20 mouse cellular contexts compared by ENCODE assay signal in the genomic region with DNA sequence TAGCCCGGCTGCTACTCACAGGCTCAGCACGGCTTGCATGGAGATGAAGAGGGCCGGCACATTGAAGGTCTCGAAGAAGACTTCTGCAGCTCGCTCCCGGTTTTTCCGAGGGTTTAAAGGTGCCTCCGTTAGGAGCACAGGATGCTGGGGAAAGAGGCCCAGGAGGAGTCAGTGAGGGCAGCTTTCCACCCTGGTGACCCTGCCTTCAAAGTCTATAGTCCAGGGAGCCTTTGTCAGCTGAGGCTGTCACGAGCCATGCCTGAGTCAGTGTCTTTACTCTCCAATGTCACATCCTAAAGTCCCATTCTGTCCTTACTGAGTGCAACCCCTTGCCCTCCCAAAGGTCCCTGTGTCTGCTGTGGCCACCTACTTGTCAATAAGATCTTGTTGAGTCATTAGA. TPM values are rescaled to one million over a fixed set of nuclear protein-coding genes. Genes with fewer than 3 reads are reported as not detected.
DNase-seq lines count a peak whose midpoint lies in the region; ATAC-seq and TF ChIP-seq lines count a peak whose summit lies in the region.
"Had no signal": no experiment of that assay in that cellular context is flagged by ENCODE, and none has a peak within 500 bp of the region (broad histone marks: within the 10 kb centered on the region; RNA-seq: fewer than 3 reads in every experiment).

No protein-coding gene starts in this region.

- H3K27me3 ChIP-seq in intestine, postnatal 0 days (replicated peaks; ENCODE audit: control insufficient read depth, insufficient read depth, low read length), result no peaks in the 10 kb centered on the region
- no peaks in the 10 kb centered on the region for H3K27me3 ChIP-seq in intestine, embryonic 16.5 days (replicated peaks; ENCODE audit: control insufficient read depth, insufficient read depth, low read length)
- H3K27me3 ChIP-seq in liver, postnatal 0 days (ENCODE audit: insufficient read depth, low read length), result no peaks in the 10 kb centered on the region
- H3K27me3 ChIP-seq in liver, embryonic 11.5 days (replicated peaks; ENCODE audit: control insufficient read depth, insufficient read depth, low read length), result no peaks in the 10 kb centered on the region
- H3K27me3 ChIP-seq: forebrain, embryonic 13.5 days; heart, embryonic 12.5 days had no signal

- H3K4me2 ChIP-seq in intestine, postnatal 0 days (replicated peaks; ENCODE audit: low read depth), result no peak overlapping the region
- no peak overlapping the region for H3K4me2 ChIP-seq in intestine, embryonic 16.5 days (ENCODE audit: low read depth, low read length)
- H3K4me2 ChIP-seq in liver, postnatal 0 days (ENCODE audit: low read depth, low read length), result no peak overlapping the region
- H3K4me2 ChIP-seq in liver, embryonic 11.5 days, result no peak overlapping the region
- H3K4me2 ChIP-seq: forebrain, embryonic 13.5 days; heart, embryonic 12.5 days had no signal

- no peak overlapping the region for H3K27ac ChIP-seq in intestine, postnatal 0 days (ENCODE audit: low read depth, low read length)
- H3K27ac ChIP-seq in intestine, embryonic 16.5 days (ENCODE audit: low read length), result no peak overlapping the region
- no peak overlapping the region for H3K27ac ChIP-seq in liver, postnatal 0 days (ENCODE audit: low read depth)
- H3K27ac ChIP-seq in liver, embryonic 11.5 days (ENCODE audit: low read depth, low read length), result no peak overlapping the region
- H3K27ac ChIP-seq: embryonic facial prominence, embryonic 10.5 days; forebrain, embryonic 13.5 days; hindbrain, embryonic 10.5 days had no signal

- DNase-seq in liver, postnatal 0 days, result no peak
- no peak for DNase-seq in liver, embryonic 11.5 days (ENCODE audit: low spot score)
- DNase-seq in kidney, postnatal 36 days, result peak; percentile 64 to 66
- DNase-seq in left cerebral cortex, adult 8-10 months (ENCODE audit: low spot score in 2 of 2), result no peak
- DNase-seq in thymus, postnatal 10 days (ENCODE audit: low spot score in 2 of 2), result no peak
- DNase-seq: adrenal gland, adult 8-10 months; adrenal gland, postnatal 36 days; B cell, adult 2 months; cerebellum, adult 2 months; cerebellum, postnatal 10 days; forebrain, postnatal 0 days; gastrocnemius, postnatal 25 days had no signal

- H3K9me3 ChIP-seq in intestine, postnatal 0 days (ENCODE audit: control insufficient read depth), result no peaks in the 10 kb centered on the region
- no peaks in the 10 kb centered on the region for H3K9me3 ChIP-seq in intestine, embryonic 16.5 days (ENCODE audit: control insufficient read depth, low read length)
- no peaks in the 10 kb centered on the region for H3K9me3 ChIP-seq in liver, postnatal 0 days (ENCODE audit: low read length)
- H3K9me3 ChIP-seq in liver, embryonic 11.5 days (ENCODE audit: control insufficient read depth, low read length), result no peaks in the 10 kb centered on the region
- H3K9me3 ChIP-seq: embryonic facial prominence, embryonic 10.5 days; forebrain, embryonic 13.5 days; G1E; heart, embryonic 12.5 days; hindbrain, embryonic 10.5 days had no signal

- 86% methylated on average over 9 of the region's 9 CpGs for WGBS in intestine, postnatal 0 days
- 88% methylated on average over 9 of the region's 9 CpGs for WGBS in intestine, embryonic 16.5 days
- WGBS in liver, postnatal 0 days (ENCODE audit: insufficient replicate concordance), result 91% methylated on average over 9 of the region's 9 CpGs
- WGBS in liver, embryonic 11.5 days, result 93% methylated on average over 9 of the region's 9 CpGs

- peak; percentile 65 for ATAC-seq in intestine, postnatal 0 days
- no peak for ATAC-seq in intestine, embryonic 16.5 days
- ATAC-seq in liver, postnatal 0 days, result peak; percentile 36; the same call in 1 of the 2 replicates
- no peak for ATAC-seq in liver, embryonic 11.5 days (replicated peaks; ENCODE audit: low FRiP score)
- ATAC-seq: CD4-positive, CD25-positive, alpha-beta regulatory T cell, adult 4 months; forebrain, embryonic 13.5 days; forebrain, postnatal 0 days had no signal

- no peak for TF ChIP-seq CTCF in intestine, postnatal 0 days (IDR thresholded peaks at IDR 0.05; ENCODE audit: low read depth)
- no peak for TF ChIP-seq CTCF in liver, postnatal 0 days (IDR thresholded peaks at IDR 0.05; ENCODE audit: low read depth)

- no peaks in the 10 kb centered on the region for H3K4me1 ChIP-seq in intestine, postnatal 0 days (replicated peaks; ENCODE audit: control insufficient read depth, insufficient read depth, low read length)
- H3K4me1 ChIP-seq in intestine, embryonic 16.5 days (ENCODE audit: control insufficient read depth, insufficient read depth, low read length), result no peaks in the 10 kb centered on the region
- H3K4me1 ChIP-seq in liver, postnatal 0 days (ENCODE audit: insufficient read depth), result no peaks in the 10 kb centered on the region
- no peaks in the 10 kb centered on the region for H3K4me1 ChIP-seq in liver, embryonic 11.5 days (replicated peaks; ENCODE audit: control insufficient read depth, insufficient read depth, low read length)
- H3K4me1 ChIP-seq: embryonic facial prominence, embryonic 10.5 days; forebrain, embryonic 13.5 days; heart, embryonic 12.5 days; hindbrain, embryonic 10.5 days had no signal

- no peak overlapping the region for H3K4me3 ChIP-seq in intestine, postnatal 0 days (ENCODE audit: low read depth, low read length)
- no peak overlapping the region for H3K4me3 ChIP-seq in intestine, embryonic 16.5 days (ENCODE audit: low read length)
- H3K4me3 ChIP-seq in liver, postnatal 0 days (ENCODE audit: low read depth, low read length), result no peak overlapping the region
- H3K4me3 ChIP-seq in liver, embryonic 11.5 days (ENCODE audit: low read depth, low read length), result no peak overlapping the region
- H3K4me3 ChIP-seq: embryonic facial prominence, embryonic 10.5 days; forebrain, embryonic 13.5 days; heart, embryonic 12.5 days; hindbrain, embryonic 10.5 days had no signal

- TF ChIP-seq EP300 in liver, postnatal 0 days (IDR thresholded peaks at IDR 0.05; ENCODE audit: low read depth), result no peak

- no peak overlapping the region for H3K9ac ChIP-seq in intestine, postnatal 0 days (ENCODE audit: low read depth, low read length)
- H3K9ac ChIP-seq in intestine, embryonic 16.5 days (ENCODE audit: low read depth, low read length), result no peak overlapping the region
- H3K9ac ChIP-seq in liver, postnatal 0 days (replicated peaks), result no peak overlapping the region
- H3K9ac ChIP-seq in liver, embryonic 11.5 days (ENCODE audit: low read depth, low read length), result no peak overlapping the region
- H3K9ac ChIP-seq: forebrain, embryonic 13.5 days; forebrain, postnatal 0 days; heart, embryonic 12.5 days had no signal

- peaks cover 88% of the 10 kb centered on the region for H3K36me3 ChIP-seq in intestine, postnatal 0 days (ENCODE audit: control insufficient read depth, insufficient read depth)
- peaks cover 47% of the 10 kb centered on the region for H3K36me3 ChIP-seq in intestine, embryonic 16.5 days (ENCODE audit: control insufficient read depth, insufficient read depth, low read length)
- peaks cover 91% of the 10 kb centered on the region for H3K36me3 ChIP-seq in liver, postnatal 0 days (replicated peaks; ENCODE audit: insufficient read depth, low read length)
- peaks cover 71% of the 10 kb centered on the region for H3K36me3 ChIP-seq in liver, embryonic 11.5 days (ENCODE audit: control insufficient read depth, insufficient read depth, low read length)

RNA-seq across cellular contexts. Expression of gene Actr1a, which starts 13.3 kb away (rescaled TPM):
- polyA plus RNA-seq in intestine, postnatal 0 days (2015; fragmentation: Nextera tagmentation; extraction: Ambion mirVana), result 100 and 103 TPM in 2 replicates
- polyA plus RNA-seq in intestine, embryonic 16.5 days (2015; fragmentation: Nextera tagmentation; extraction: Ambion mirVana), result 116 and 119 TPM in 2 replicates
- polyA plus RNA-seq in liver, postnatal 0 days (2015; fragmentation: Nextera tagmentation; extraction: Ambion mirVana), result 31.8 and 35.4 TPM in 2 replicates
- polyA plus RNA-seq in liver, embryonic 11.5 days (2014; fragmentation: Nextera tagmentation; extraction: Ambion mirVana), result 90.6 and 103 TPM in 2 replicates
- 100 to 1,000 TPM; 192 to 205 (median 199) TPM for total RNA-seq in left cerebral cortex, adult 8-10 months (2022)

RNA-seq across cellular contexts. Expression of gene Sufu, which starts 14.4 kb away (rescaled TPM):
- 9.0 and 9.5 TPM in 2 replicates for polyA plus RNA-seq in intestine, postnatal 0 days (2015; fragmentation: Nextera tagmentation; extraction: Ambion mirVana)
- polyA plus RNA-seq in intestine, embryonic 16.5 days (2015; fragmentation: Nextera tagmentation; extraction: Ambion mirVana), result 20.5 and 20.7 TPM in 2 replicates
- 3.7 and 3.8 TPM in 2 replicates for polyA plus RNA-seq in liver, postnatal 0 days (2015; fragmentation: Nextera tagmentation; extraction: Ambion mirVana)
- 22.8 and 24.7 TPM in 2 replicates for polyA plus RNA-seq in liver, embryonic 11.5 days (2014; fragmentation: Nextera tagmentation; extraction: Ambion mirVana)
- 10 to 100 TPM; 15.8 to 20.0 (median 19.7) TPM for total RNA-seq in left cerebral cortex, adult 8-10 months (2022)

RNA-seq across cellular contexts. Expression of gene 2310034G01Rik, which starts 32.2 kb away (rescaled TPM):
- polyA plus RNA-seq in intestine, postnatal 0 days (2015; fragmentation: Nextera tagmentation; extraction: Ambion mirVana), result 1.1 and 1.3 TPM in 2 replicates
- 1.3 and 1.5 TPM in 2 replicates for polyA plus RNA-seq in intestine, embryonic 16.5 days (2015; fragmentation: Nextera tagmentation; extraction: Ambion mirVana)
- polyA plus RNA-seq in liver, postnatal 0 days (2015; fragmentation: Nextera tagmentation; extraction: Ambion mirVana), result 0.75 and 1.0 TPM in 2 replicates
- polyA plus RNA-seq in liver, embryonic 11.5 days (2014; fragmentation: Nextera tagmentation; extraction: Ambion mirVana), result 0.87 and 1.5 TPM in 2 replicates
- 1 to 10 TPM in 3 of 4 experiments, under 1 TPM in 1; 0.36 to 1.5 (median 1.0) TPM for total RNA-seq in left cerebral cortex, adult 8-10 months (2022)
- total RNA-seq: G1E had no signal
- polyA plus RNA-seq: G1E had no signal

RNA-seq across cellular contexts. Expression of gene Mfsd13a, which starts 41.4 kb away (rescaled TPM):
- 11.8 and 12.7 TPM in 2 replicates for polyA plus RNA-seq in intestine, postnatal 0 days (2015; fragmentation: Nextera tagmentation; extraction: Ambion mirVana)
- polyA plus RNA-seq in intestine, embryonic 16.5 days (2015; fragmentation: Nextera tagmentation; extraction: Ambion mirVana), result 16.2 and 16.3 TPM in 2 replicates
- polyA plus RNA-seq in liver, postnatal 0 days (2015; fragmentation: Nextera tagmentation; extraction: Ambion mirVana), result 3.4 and 3.9 TPM in 2 replicates
- 21.9 and 25.4 TPM in 2 replicates for polyA plus RNA-seq in liver, embryonic 11.5 days (2014; fragmentation: Nextera tagmentation; extraction: Ambion mirVana)
- 10 to 100 TPM; 28.9 to 29.9 (median 29.5) TPM for total RNA-seq in left cerebral cortex, adult 8-10 months (2022)
- total RNA-seq: G1E had no signal

RNA-seq across cellular contexts. Expression of gene Cuedc2, which starts 43.8 kb away (rescaled TPM):
- polyA plus RNA-seq in intestine, postnatal 0 days (2015; fragmentation: Nextera tagmentation; extraction: Ambion mirVana), result 78.8 and 80.0 TPM in 2 replicates
- polyA plus RNA-seq in intestine, embryonic 16.5 days (2015; fragmentation: Nextera tagmentation; extraction: Ambion mirVana), result 127 and 132 TPM in 2 replicates
- 52.4 and 53.8 TPM in 2 replicates for polyA plus RNA-seq in liver, postnatal 0 days (2015; fragmentation: Nextera tagmentation; extraction: Ambion mirVana)
- 151 and 153 TPM in 2 replicates for polyA plus RNA-seq in liver, embryonic 11.5 days (2014; fragmentation: Nextera tagmentation; extraction: Ambion mirVana)
- 100 to 1,000 TPM; 187 to 201 (median 192) TPM for total RNA-seq in left cerebral cortex, adult 8-10 months (2022)

Comparison
In these comparisons a context has a peak if more than half of its experiments do, and no peak if none do; other contexts are left out.
1. ATAC-seq: peak in intestine, postnatal 0 days (single experiment) and liver, postnatal 0 days (single experiment); none in intestine, embryonic 16.5 days (single experiment) and liver, embryonic 11.5 days (single experiment).
2. DNase-seq: peak in kidney, postnatal 36 days (2 of 2); none in liver, postnatal 0 days (single experiment), liver, embryonic 11.5 days (single experiment), left cerebral cortex, adult 8-10 months (0 of 2) and thymus, postnatal 10 days (0 of 2).